Mouse (Mus musculus) effector memory CD4-positive, alpha-beta T cell, adult 5 months (primary cell): ENCODE data around the gene Kdm6b. TPM values are rescaled to one million over a fixed set of nuclear protein-coding genes. Genes with fewer than 3 reads are reported as not detected.

Source experiments
- polyA plus RNA-seq: library from polyadenylated mRNA; unstranded; fragments of 100-300 nt; shearing (Covaris generic); gene quantifications from one replicate; pipeline ENCODE4 v1.2.1, GENCODE M21; 2017

Kdm6b gene
- 49.6 TPM for polyA plus RNA-seq

GRCm38 (mm10) chr11:69413221-69414181, at the start of gene Kdm6b:
TSS of gene Kdm6b (minus strand) at chr11:69413675.

GRCm38 (mm10) chr11:69398059-69398458, 15.4 kb downstream of the Kdm6b start, which contains the start of gene Tmem88:
TSS of gene Tmem88 (minus strand) at chr11:69398234.

GRCm38 (mm10) chr11:69395235-69395633, 18.2 kb downstream of the Kdm6b start, which contains the start of the genes Naa38 and Cyb5d1:
TSS of gene Naa38 (plus strand) at chr11:69395487.
TSS of gene Cyb5d1 (minus strand) at chr11:69395631.

GRCm38 (mm10) chr11:69369215-69369989, 44.1 kb downstream of the Kdm6b start, which contains the start of gene Chd3:
TSS of gene Chd3 (minus strand) at chr11:69369406.

Other genes with a start within 250 kb of the Kdm6b start
- gene Alox8, start 215.8 kb downstream of the Kdm6b start, polyA plus RNA-seq: 0.80 TPM
- not detected for gene Gucy2e, start 176.6 kb downstream of the Kdm6b start, polyA plus RNA-seq
- 9.3 TPM for gene Cntrob, start 89.9 kb downstream of the Kdm6b start, polyA plus RNA-seq
- gene Trappc1, start 89.7 kb downstream of the Kdm6b start, polyA plus RNA-seq: 44.3 TPM
- gene Kcnab3, start 87.4 kb downstream of the Kdm6b start, polyA plus RNA-seq: 1.2 TPM
- gene Rnf227, start 73.2 kb downstream of the Kdm6b start, polyA plus RNA-seq: 2.1 TPM
- gene Chd3, start 44.3 kb downstream of the Kdm6b start, polyA plus RNA-seq: 74.2 TPM
- 46.8 TPM for gene Naa38, start 18.2 kb downstream of the Kdm6b start, polyA plus RNA-seq
- gene Cyb5d1, start 18.0 kb downstream of the Kdm6b start, polyA plus RNA-seq: 38.9 TPM
- 2.6 TPM for gene Tmem88, start 15.4 kb downstream of the Kdm6b start, polyA plus RNA-seq
- gene Dnah2, start 135.4 kb upstream of the Kdm6b start, polyA plus RNA-seq: not detected
- not detected for gene Efnb3, start 146.5 kb upstream of the Kdm6b start, polyA plus RNA-seq
- 11.0 TPM for gene Wrap53, start 166.6 kb upstream of the Kdm6b start, polyA plus RNA-seq
- 180 TPM for gene Trp53, start 166.7 kb upstream of the Kdm6b start, polyA plus RNA-seq
- gene Atp1b2, start 192.3 kb upstream of the Kdm6b start, polyA plus RNA-seq: not detected
- gene Shbg, start 204.2 kb upstream of the Kdm6b start, polyA plus RNA-seq: not detected
- gene Sat2, start 208.3 kb upstream of the Kdm6b start, polyA plus RNA-seq: not detected
- gene Fxr2, start 219.3 kb upstream of the Kdm6b start, polyA plus RNA-seq: 70.3 TPM
- gene Sox15, start 241.6 kb upstream of the Kdm6b start, polyA plus RNA-seq: not detected
- 39.4 TPM for gene Mpdu1, start 249.0 kb upstream of the Kdm6b start, polyA plus RNA-seq